Mouse (Mus musculus) c-Kit-positive CD71-negative TER-119-negative erythroid progenitor cells, embryonic 14.5 days (primary cell): ENCODE data around the gene Nup214.

Source experiments
- DNase-seq: peaks from one replicate; pipeline ENCODE4 v3.0.0-alpha.2; 2013; ENCODE audit warnings: low read depth

The Nup214 gene

GRCm38 (mm10) chr2:32046009-32046408 is 71.8 kb downstream of the Nup214 start:
- no peak for DNase-seq

- no peak for DNase-seq
These were observed 73.1 kb downstream of the Nup214 start for GRCm38 (mm10) chr2:32047323-32047722.

- DNase-seq = no peak
These were observed 77.6 kb downstream of the Nup214 start for GRCm38 (mm10) chr2:32051791-32052190.

- no peak for DNase-seq
These were observed 78.2 kb downstream of the Nup214 start for GRCm38 (mm10) chr2:32052418-32052817.

- no peak for DNase-seq
These were observed 81.2 kb downstream of the Nup214 start for GRCm38 (mm10) chr2:32055357-32055965.

GRCm38 (mm10) chr2:32056524-32056923 is 82.3 kb downstream of the Nup214 start:
- no peak for DNase-seq

- no peak for DNase-seq
These were observed 83.1 kb downstream of the Nup214 start for GRCm38 (mm10) chr2:32057360-32057759.

- DNase-seq = no peak
These were observed 83.6 kb downstream of the Nup214 start for GRCm38 (mm10) chr2:32057794-32058193.

- DNase-seq = no peak
These were observed 84.0 kb downstream of the Nup214 start for GRCm38 (mm10) chr2:32058241-32058640.

- no peak for DNase-seq
These were observed 84.5 kb downstream of the Nup214 start for GRCm38 (mm10) chr2:32058716-32059115.

GRCm38 (mm10) chr2:32059613-32060012 is 85.4 kb downstream of the Nup214 start:
- no peak for DNase-seq

GRCm38 (mm10) chr2:32060228-32060805 is 86.1 kb downstream of the Nup214 start:
- no peak for DNase-seq

GRCm38 (mm10) chr2:32061189-32061588 is 87.0 kb downstream of the Nup214 start:
- DNase-seq = no peak

GRCm38 (mm10) chr2:32061722-32062505 is 87.7 kb downstream of the Nup214 start:
- no peak for DNase-seq

GRCm38 (mm10) chr2:32062626-32063410 is 88.6 kb downstream of the Nup214 start:
- DNase-seq = no peak

GRCm38 (mm10) chr2:32063451-32064151 is 89.4 kb downstream of the Nup214 start:
- no peak for DNase-seq

- DNase-seq = no peak
These were observed 90.7 kb downstream of the Nup214 start for GRCm38 (mm10) chr2:32064913-32065312.

- no peak for DNase-seq
These were observed 91.1 kb downstream of the Nup214 start for GRCm38 (mm10) chr2:32065371-32065791.

GRCm38 (mm10) chr2:32066005-32066404 is 91.8 kb downstream of the Nup214 start:
- no peak for DNase-seq

- DNase-seq = no peak
These were observed 94.8 kb downstream of the Nup214 start for GRCm38 (mm10) chr2:32068811-32069607.

GRCm38 (mm10) chr2:32070747-32071146 is 96.5 kb downstream of the Nup214 start:
- no peak for DNase-seq
